Mouse (Mus musculus) stomach, embryonic 14.5 days (tissue): ENCODE data around the gene Kctd11. TPM values are rescaled to one million over a fixed set of nuclear protein-coding genes. Genes with fewer than 3 reads are reported as not detected.
"Not testable (repeated sequence)": the region's sequence is repeated elsewhere in the genome, so short reads cannot be mapped to it uniquely, and the experiment has no call there.

Source experiments
- ATAC-seq: fragments of 200-750 bp; cut with Nextera tagmentation; 2 replicates; pipeline ENCODE4 v1.8.0; 2017; ENCODE audit warnings: low read depth, moderate TSS enrichment; ENCODE audit not compliant: insufficient number of reproducible peaks, insufficient read depth, low FRiP score
- H3K27ac ChIP-seq: fragments of 300-500 bp; sonication (generic); 2 replicates; pipeline ENCODE4 v1.5.1; 2014; ENCODE audit warnings: mild to moderate bottlenecking, low read length, moderate library complexity, mixed read lengths
- H3K27me3 ChIP-seq: fragments of 300-500 bp; sonication (generic); 2 replicates; pipeline ENCODE4 v1.6.1; 2014; ENCODE audit warnings: low read length, control low read depth, mixed read lengths; ENCODE audit not compliant: control insufficient read depth, insufficient read depth
- H3K36me3 ChIP-seq: fragments of 300-500 bp; sonication (generic); 2 replicates; pipeline ENCODE4 v1.6.1; 2014; ENCODE audit warnings: mild to moderate bottlenecking, control low read depth, low read length, moderate library complexity, mixed read lengths; ENCODE audit not compliant: control insufficient read depth, insufficient read depth
- H3K4me1 ChIP-seq: fragments of 300-500 bp; sonication (generic); 2 replicates; pipeline ENCODE4 v1.6.1; 2014; ENCODE audit warnings: low read length, control low read depth, mixed read lengths; ENCODE audit not compliant: control insufficient read depth, insufficient read depth
- H3K4me2 ChIP-seq: fragments of 300-500 bp; sonication (generic); replicated peaks from 2 replicates; pipeline ENCODE4 v1.6.1; 2014; ENCODE audit warnings: low read depth, low read length, control low read depth
- H3K4me3 ChIP-seq: fragments of 300-500 bp; sonication (generic); 2 replicates; pipeline ENCODE4 v1.5.1; 2014; ENCODE audit warnings: low read depth, low read length, control low read depth
- H3K9ac ChIP-seq: fragments of 300-500 bp; sonication (generic); replicated peaks from 2 replicates; pipeline ENCODE4 v1.6.1; 2014; ENCODE audit warnings: low read depth, mild to moderate bottlenecking, control low read depth, low read length, moderate library complexity, mixed read lengths
- H3K9me3 ChIP-seq: fragments of 300-500 bp; sonication (generic); 2 replicates; pipeline ENCODE4 v1.6.1; 2016; ENCODE audit warnings: low read depth, low read length, control low read depth; ENCODE audit not compliant: control insufficient read depth
- WGBS: fragments of 180-500 bp; shearing (Covaris S2); extraction: QIAGEN DNeasy Blood & Tissue Kit; methylation state at CpG from one replicate; pipeline ENCODE4 v1.1.7; 2014; 5-methylcytosine and 5-hydroxymethylcytosine counted together
- polyA plus RNA-seq: library from polyadenylated mRNA; unstranded; fragments of >200 nt; fragmentation: Nextera tagmentation; extraction: Ambion mirVana; gene quantifications from 2 replicates; pipeline ENCODE4 v1.2.1, GENCODE M21; 2014

The Kctd11 gene
- 5.0 and 5.3 TPM in 2 replicates for polyA plus RNA-seq

DNA sequence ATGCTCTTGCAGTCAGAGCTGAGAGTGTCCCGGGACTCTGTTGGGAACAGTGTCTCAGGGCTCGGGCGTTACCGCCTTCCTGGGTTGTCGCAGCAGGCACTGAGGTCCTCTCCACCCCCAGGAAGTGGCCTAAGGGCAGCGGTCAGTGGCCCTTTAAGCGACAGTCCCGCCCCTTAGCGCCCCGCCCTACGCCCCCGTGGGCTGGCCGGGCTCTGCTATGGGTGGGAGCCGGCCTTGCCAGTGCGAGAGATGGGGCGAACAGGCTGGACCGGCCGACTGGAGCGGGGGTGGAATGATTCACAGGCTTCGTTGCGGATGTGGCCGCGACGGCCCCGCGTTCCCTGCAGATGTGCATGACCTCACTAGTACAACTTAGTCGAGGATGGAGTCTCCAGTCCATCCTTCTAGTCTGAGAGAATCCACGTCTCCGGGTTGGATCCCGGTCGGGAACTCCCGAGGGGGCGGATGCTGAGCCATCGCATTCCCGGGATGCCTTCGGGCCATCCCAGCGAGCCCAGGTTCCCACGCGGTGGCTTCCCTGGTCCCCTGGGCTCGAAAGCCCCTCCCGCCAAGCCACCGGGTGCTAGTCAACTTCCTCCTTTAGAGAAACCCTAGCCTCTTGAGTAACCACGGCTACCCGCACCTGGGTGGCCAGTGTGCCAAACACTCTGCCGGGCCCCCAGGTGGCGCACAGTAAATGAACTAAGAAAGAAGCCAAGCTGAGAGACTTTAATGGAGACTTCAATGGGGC is at the start of gene Kctd11:
Gene Kctd11, minus strand, starts transcription at position 554 of the 751 bp plus-strand sequence.
- H3K4me1 ChIP-seq, result peaks cover 17% of the 10 kb centered on the region
- no peaks in the 10 kb centered on the region for H3K36me3 ChIP-seq
- peak within 1 kb of the TSS; percentile 49 for H3K9ac ChIP-seq
- ATAC-seq, result peak; percentile 87
- peak within 1 kb of the TSS; percentile 71 for H3K4me2 ChIP-seq
- under 1% methylated on average over 46 of the region's 46 CpGs for WGBS
- H3K9me3 ChIP-seq, result no peaks in the 10 kb centered on the region
- H3K27me3 ChIP-seq, result no peaks in the 10 kb centered on the region
- peak within 1 kb of the TSS; percentile 37 for H3K4me3 ChIP-seq
- peak within 1 kb of the TSS; percentile 89 for H3K27ac ChIP-seq

GRCm38 (mm10) chr11:69930176-69930575 is 49.0 kb upstream of the Kctd11 start:
- H3K4me2 ChIP-seq, H3K4me3 ChIP-seq: not testable (repeated sequence)

DNA sequence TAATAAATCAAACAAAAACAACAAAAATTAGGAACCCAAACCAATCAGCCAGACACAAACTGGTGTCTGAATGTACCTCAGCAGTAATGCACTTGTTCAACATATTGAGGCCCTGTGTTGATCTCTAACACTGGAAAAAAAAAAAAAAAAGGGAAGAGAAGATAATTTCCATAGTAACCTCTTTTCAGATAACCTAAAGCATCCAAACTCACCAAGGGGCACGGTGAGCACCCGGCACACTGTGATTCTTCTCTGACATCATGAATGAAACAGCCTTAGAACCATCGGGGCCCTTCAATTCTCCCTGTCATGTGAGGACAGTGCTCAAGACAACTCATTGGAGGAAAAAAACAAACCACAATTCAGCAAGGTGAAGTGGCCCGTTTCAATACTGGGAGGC is 48.5 kb upstream of the Kctd11 start:
- H3K4me1 ChIP-seq, result 0 out of 2 replicates have a peak, but pooled peaks cover 4% of the 10 kb centered on the region
- H3K27ac ChIP-seq, result no peak overlapping the region
- H3K4me2 ChIP-seq, result no peak overlapping the region
- no peak for ATAC-seq
- WGBS, result 39% methylated on average over 4 of the region's 4 CpGs
- H3K27me3 ChIP-seq, result no peaks in the 10 kb centered on the region
- no peak overlapping the region for H3K9ac ChIP-seq
- no peak overlapping the region for H3K4me3 ChIP-seq
- H3K9me3 ChIP-seq, result no peaks in the 10 kb centered on the region
- no peaks in the 10 kb centered on the region for H3K36me3 ChIP-seq

More at GRCm38 (mm10) chr11:69930176-69930575, 49.0 kb upstream of the Kctd11 start:
- not testable (repeated sequence) for H3K27me3 ChIP-seq, H3K9ac ChIP-seq, H3K4me1 ChIP-seq, H3K27ac ChIP-seq, ATAC-seq, H3K9me3 ChIP-seq, H3K36me3 ChIP-seq
- 87% methylated on average over 8 of the region's 8 CpGs for WGBS

GRCm38 (mm10) chr11:69927501-69927900 is 46.3 kb upstream of the Kctd11 start:
- H3K4me2 ChIP-seq, result no peak overlapping the region
- no peaks in the 10 kb centered on the region for H3K9me3 ChIP-seq
- 0 out of 2 replicates have a peak, but pooled peaks have one; percentile 28 for ATAC-seq
- H3K4me3 ChIP-seq, result no peak overlapping the region
- H3K27me3 ChIP-seq, result no peaks in the 10 kb centered on the region
- 97% methylated on average over 2 of the region's 2 CpGs for WGBS
- H3K27ac ChIP-seq, result no peak overlapping the region
- H3K9ac ChIP-seq, result no peak overlapping the region
- peaks cover 4% of the 10 kb centered on the region for H3K4me1 ChIP-seq
- no peaks in the 10 kb centered on the region for H3K36me3 ChIP-seq

DNA sequence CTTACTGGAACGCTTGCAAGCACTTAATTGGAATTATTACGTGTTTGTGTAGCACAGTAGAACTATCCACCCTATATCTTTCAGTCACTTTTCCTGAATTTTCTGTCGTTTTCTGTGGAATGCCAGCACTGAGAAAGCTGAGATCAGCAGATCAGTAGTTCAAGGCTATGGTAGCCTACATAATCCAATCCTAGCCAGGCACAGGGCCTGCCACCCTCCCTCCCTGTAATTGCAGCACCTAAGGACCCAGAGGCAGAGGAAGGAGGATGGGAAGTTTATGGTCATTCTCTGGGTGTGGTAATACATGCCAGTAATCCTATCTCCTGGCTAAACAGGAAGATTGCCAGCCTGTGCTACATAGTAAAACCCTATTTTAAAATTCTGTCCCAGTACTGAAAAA is 41.6 kb upstream of the Kctd11 start:
- Histone ChIP-seq H3K27me3 (no peaks in the 10 kb centered on the region), H3K4me1 (peaks cover 16% of the 10 kb centered on the region), H3K27ac (peak overlapping the region; percentile 99; the same call in 1 of the 2 replicates), H3K9me3 (no peaks in the 10 kb centered on the region), H3K9ac (no peak overlapping the region; the same call in 1 of the 2 replicates), H3K4me3 (no peak overlapping the region), H3K4me2 (peak overlapping the region; percentile 50; the same call in 1 of the 2 replicates), H3K36me3 (peaks cover 14% of the 10 kb centered on the region)
- WGBS, result 63% methylated on average over 3 of the region's 3 CpGs
- no peak for ATAC-seq

GRCm38 (mm10) chr11:69922012-69922756 is 41.0 kb upstream of the Kctd11 start:
- 3% methylated on average over 12 of the region's 12 CpGs for WGBS

DNA sequence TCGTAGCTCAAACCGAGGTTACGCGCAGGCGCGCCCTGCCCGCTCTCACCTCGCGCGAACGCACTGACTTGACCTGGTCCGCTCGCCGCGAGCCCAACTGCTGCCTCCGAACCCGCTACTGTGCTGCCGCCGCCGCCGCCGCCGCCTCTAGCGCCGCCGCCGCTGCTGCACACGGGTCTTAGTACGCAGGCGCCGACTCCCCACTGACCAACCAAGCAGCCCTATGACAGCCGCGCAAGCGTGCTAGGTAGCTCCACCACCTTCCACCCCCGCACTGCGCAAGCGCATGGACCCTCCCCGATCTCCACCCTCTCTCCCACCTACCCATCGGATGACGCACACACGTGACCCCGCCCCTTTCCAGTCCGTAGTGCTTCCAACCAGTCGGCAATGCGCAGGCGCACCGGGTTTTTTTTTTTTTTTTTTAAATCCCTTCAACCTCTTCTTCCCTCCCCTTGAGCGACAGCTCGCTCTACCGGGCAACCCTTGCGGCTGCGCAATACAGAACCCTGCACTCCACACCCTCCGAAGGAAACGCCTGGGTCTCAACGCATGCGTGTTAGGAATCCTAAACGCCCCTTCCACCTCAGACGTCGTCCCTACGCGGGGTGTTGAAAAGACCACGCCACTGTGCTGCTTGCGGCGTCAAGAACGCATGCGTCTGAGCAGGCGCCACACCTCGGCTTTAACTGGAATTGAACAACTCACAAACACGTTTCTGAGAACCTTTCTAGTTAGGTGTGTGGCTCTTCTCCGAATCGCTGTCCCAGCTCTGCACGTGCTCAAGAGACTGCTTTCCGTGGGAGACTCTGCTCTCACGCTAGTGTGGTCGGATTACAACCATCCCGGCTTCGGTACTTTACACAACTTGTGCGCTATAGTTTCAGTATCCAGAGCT is 40.2 kb upstream of the Kctd11 start, which contains the start of gene Eif5a:
Gene Eif5a, minus strand, starts transcription at position 845 of the 898 bp plus-strand sequence.
- H3K9ac ChIP-seq, result peak within 1 kb of the TSS; percentile 97
- H3K27me3 ChIP-seq, result no peaks in the 10 kb centered on the region
- H3K4me1 ChIP-seq, result peaks cover 16% of the 10 kb centered on the region
- H3K27ac ChIP-seq, result peak within 1 kb of the TSS; percentile 99
- H3K9me3 ChIP-seq, result no peaks in the 10 kb centered on the region
- peak; percentile 95 for ATAC-seq
- under 1% methylated on average over 70 of the region's 78 CpGs for WGBS
- peaks cover 23% of the 10 kb centered on the region for H3K36me3 ChIP-seq
- H3K4me2 ChIP-seq, result peak within 1 kb of the TSS; percentile 50
- peak within 1 kb of the TSS; percentile 98 for H3K4me3 ChIP-seq

More at GRCm38 (mm10) chr11:69922012-69922756, 41.0 kb upstream of the Kctd11 start:
- peak overlapping the region; percentile 50 for H3K4me2 ChIP-seq
- peaks cover 16% of the 10 kb centered on the region for H3K4me1 ChIP-seq
- H3K27ac ChIP-seq, result peak overlapping the region; percentile 99
- no peak for ATAC-seq
- H3K27me3 ChIP-seq, result no peaks in the 10 kb centered on the region
- peaks cover 20% of the 10 kb centered on the region for H3K36me3 ChIP-seq
- no peaks in the 10 kb centered on the region for H3K9me3 ChIP-seq
- H3K9ac ChIP-seq, result peak overlapping the region; percentile 60
- peak overlapping the region; percentile 98 for H3K4me3 ChIP-seq
